Mouse (Mus musculus) liver, embryonic 14.5 days (tissue): Measurements from ENCODE around the gene Zfp629. TPM values are rescaled to one million over a fixed set of nuclear protein-coding genes. Genes with fewer than 3 reads are reported as not detected.

ENCODE experiments used
- ATAC-seq: fragments of 200-750 bp; cut with Nextera tagmentation; 2 replicates; pipeline ENCODE4 v1.8.0; 2017; ENCODE audit warnings: moderate number of reproducible peaks, mild to moderate bottlenecking, moderate library complexity; ENCODE audit not compliant: insufficient read depth
- DNase-seq, 3 experiments: peaks; one replicate each; pipeline ENCODE4 v3.0.0-alpha.2; 2012 to 2013; ENCODE audit warnings: low read depth in 3 of 3, low spot score in 3 of 3
- H3K27ac ChIP-seq: fragments of 300-500 bp; sonication (generic); 2 replicates; pipeline ENCODE4 v1.5.1; 2014; ENCODE audit warnings: moderate library complexity, mild to moderate bottlenecking, control low read depth, inconsistent platforms
- H3K27me3 ChIP-seq: fragments of 300-500 bp; sonication (generic); 2 replicates; pipeline ENCODE4 v1.6.1; 2014; ENCODE audit warnings: mild to moderate bottlenecking, low read length, moderate library complexity; ENCODE audit not compliant: control insufficient read depth, insufficient read depth
- H3K36me3 ChIP-seq: fragments of 300-500 bp; sonication (generic); replicated peaks from 2 replicates; pipeline ENCODE4 v1.6.1; 2014; ENCODE audit warnings: low read depth; ENCODE audit not compliant: control insufficient read depth, insufficient read depth
- H3K4me1 ChIP-seq, 2 experiments: fragments of 200-500 bp in 1 of 2; fragments of 300-500 bp in 1 of 2; sonication (generic) in 1 of 2; replicated peaks; 2 replicates each; pipeline ENCODE4 v1.6.1; 2012 to 2014; ENCODE audit warnings: antibody characterized with exemption in 1 of 2, inconsistent platforms in 1 of 2, low read length in 1 of 2; ENCODE audit not compliant: control insufficient read depth in 2 of 2, insufficient read depth in 2 of 2
- H3K4me2 ChIP-seq: fragments of 300-500 bp; sonication (generic); 2 replicates; pipeline ENCODE4 v1.6.1; 2014; ENCODE audit warnings: low read depth, mild to moderate bottlenecking, control low read depth, moderate library complexity
- H3K4me3 ChIP-seq, 2 experiments: fragments of 200-500 bp in 1 of 2; fragments of 300-500 bp in 1 of 2; sonication (generic) in 1 of 2; 2 replicates each; pipeline ENCODE4 v1.5.1; 2012 to 2014; ENCODE audit warnings: low read depth in 2 of 2, low read length in 2 of 2, mild to moderate bottlenecking in 2 of 2, control low read depth in 1 of 2, inconsistent platforms in 1 of 2, moderate library complexity in 1 of 2; ENCODE audit not compliant: insufficient read depth in 1 of 2
- H3K9ac ChIP-seq: fragments of 300-500 bp; sonication (generic); replicated peaks from 2 replicates; pipeline ENCODE4 v1.6.1; 2014; ENCODE audit warnings: mild to moderate bottlenecking, control low read depth, moderate library complexity
- H3K9me3 ChIP-seq: fragments of 300-500 bp; sonication (generic); 2 replicates; pipeline ENCODE4 v1.6.1; 2016; ENCODE audit warnings: low read length, mixed read lengths; ENCODE audit not compliant: control insufficient read depth
- CTCF ChIP-seq: IDR thresholded peaks from 2 replicates; pipeline ENCODE4 v1.5.1; 2016; ENCODE audit warnings: antibody characterized with exemption, low read depth, control low read depth
- EP300 ChIP-seq: IDR thresholded peaks from 2 replicates; pipeline ENCODE4 v1.6.1; 2016; ENCODE audit warnings: antibody characterized with exemption, low read depth
- WGBS: fragments of 180-500 bp; shearing (Covaris S2); extraction: QIAGEN DNeasy Blood & Tissue Kit; methylation state at CpG from one replicate; pipeline ENCODE4 v1.1.7; 2014; ENCODE audit not compliant: insufficient replicate concordance; 5-methylcytosine and 5-hydroxymethylcytosine counted together
- polyA plus RNA-seq, 2 experiments: library from polyadenylated mRNA; depleted of rRNA in 1 of 2; stranded (reverse) in 1 of 2; unstranded in 1 of 2; fragments of >200 nt; fragmentation: Nextera tagmentation in 1 of 2; extraction: Ambion mirVana in 1 of 2; gene quantifications; 2 replicates each; pipeline versions ENCODE4 v1.2.1 to v1.2.3; 2012 to 2014

The Zfp629 gene
- polyA plus RNA-seq, 2 experiments: 1.4 to 1.9 TPM

DNA sequence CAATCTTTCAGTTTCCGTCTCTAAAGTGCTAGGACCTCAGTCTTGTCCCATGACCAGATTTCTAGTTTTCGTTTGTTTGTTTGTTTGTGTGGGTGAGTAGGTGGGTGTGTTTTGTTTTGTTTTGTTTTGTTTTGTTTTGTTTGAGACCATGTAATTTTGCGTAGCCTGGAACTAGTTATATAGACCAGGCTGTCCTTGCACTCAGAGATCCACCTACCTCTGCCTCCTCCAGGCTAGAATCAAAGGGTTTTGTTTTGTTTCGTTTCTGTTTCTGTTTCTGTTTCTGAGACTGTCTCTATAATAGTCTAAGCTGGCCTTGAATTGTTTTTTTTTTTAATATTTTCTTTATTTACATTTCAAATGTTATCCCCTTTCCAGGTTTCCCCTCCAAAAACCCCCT, 30.8 kb upstream of the Zfp629 start:
- TF ChIP-seq EP300 (no peak), CTCF (no peak)

GRCm38 (mm10) chr7:127642254-127642653, 26.7 kb upstream of the Zfp629 start:
- H3K9ac ChIP-seq: no peak overlapping the region
- DNase-seq (no peak), ATAC-seq (no peak)
- H3K4me3 ChIP-seq: no peak overlapping the region
- H3K4me2 ChIP-seq: no peak overlapping the region
- H3K27ac ChIP-seq: no peak overlapping the region
- TF ChIP-seq CTCF: no peak
- TF ChIP-seq EP300: no peak
- no peaks in the 10 kb centered on the region for H3K4me1 ChIP-seq
- H3K36me3 ChIP-seq: no peaks in the 10 kb centered on the region
- WGBS: 55% methylated on average over 4 of the region's 4 CpGs
- H3K9me3 ChIP-seq: no peaks in the 10 kb centered on the region
- H3K27me3 ChIP-seq: peaks cover 11% of the 10 kb centered on the region

More for the DNA sequence above, 30.8 kb upstream of the Zfp629 start:
- ATAC-seq: no peak
- H3K4me3 ChIP-seq: no peak overlapping the region
- no peaks in the 10 kb centered on the region for H3K9me3 ChIP-seq
- no peak overlapping the region for H3K9ac ChIP-seq
- no peak overlapping the region for H3K4me2 ChIP-seq
- no peaks in the 10 kb centered on the region for H3K4me1 ChIP-seq
- no peak overlapping the region for H3K27ac ChIP-seq
- H3K36me3 ChIP-seq: no peaks in the 10 kb centered on the region
- WGBS: 66% methylated on average over 4 of the region's 4 CpGs
- no peak for DNase-seq
- no peaks in the 10 kb centered on the region for H3K27me3 ChIP-seq

DNA sequence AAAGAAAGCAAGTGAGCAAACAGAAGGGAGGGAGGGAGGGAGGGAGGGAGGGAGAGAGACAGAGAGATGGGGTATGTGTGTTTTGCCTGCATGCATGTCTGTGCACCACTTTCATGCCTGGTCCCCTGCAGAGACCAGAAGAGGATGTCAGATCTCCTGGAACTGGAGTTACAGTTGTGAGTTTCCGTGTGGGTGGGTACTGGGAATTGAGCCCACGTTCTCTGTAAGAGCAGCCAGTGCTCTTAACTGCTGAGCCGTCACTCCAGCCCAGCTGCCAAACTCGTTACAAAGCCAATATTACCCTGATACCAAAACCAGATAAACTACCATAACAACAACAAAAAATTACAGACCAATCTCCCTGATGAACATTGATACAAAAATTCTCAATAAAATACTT, 25.7 kb upstream of the Zfp629 start:
- no peaks in the 10 kb centered on the region for H3K36me3 ChIP-seq
- no peaks in the 10 kb centered on the region for H3K4me1 ChIP-seq
- no peak overlapping the region for H3K4me3 ChIP-seq
- DNase-seq: no peak
- no peaks in the 10 kb centered on the region for H3K9me3 ChIP-seq
- peaks cover 20% of the 10 kb centered on the region for H3K27me3 ChIP-seq
- ATAC-seq: no peak
- TF ChIP-seq CTCF: no peak
- TF ChIP-seq EP300: no peak
- 29% methylated on average over 4 of the region's 4 CpGs for WGBS
- H3K27ac ChIP-seq: no peak overlapping the region
- no peak overlapping the region for H3K4me2 ChIP-seq
- no peak overlapping the region for H3K9ac ChIP-seq

DNA sequence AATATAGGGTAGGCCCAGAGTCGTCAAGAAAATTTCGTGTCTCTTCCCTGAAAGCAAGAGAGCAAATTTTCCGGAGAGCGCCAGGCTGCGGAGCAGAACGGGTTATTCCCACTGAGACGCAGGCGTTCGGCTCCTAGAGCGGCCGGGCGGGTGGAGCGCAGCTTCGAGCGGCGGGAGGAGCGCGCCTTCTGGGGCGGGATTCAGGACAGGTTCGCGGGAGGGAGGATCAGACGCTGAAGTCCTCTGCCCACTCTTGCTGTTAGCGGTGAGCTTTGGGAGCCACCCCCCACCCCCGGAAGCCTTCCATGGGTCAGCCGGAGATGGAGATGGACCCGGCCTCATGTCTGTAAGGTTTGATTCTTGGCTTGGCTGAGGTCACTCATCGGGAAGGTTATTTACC, 21.4 kb upstream of the Zfp629 start:
- H3K27me3 ChIP-seq: peaks cover 28% of the 10 kb centered on the region
- no peaks in the 10 kb centered on the region for H3K9me3 ChIP-seq
- H3K4me2 ChIP-seq: peak overlapping the region; percentile 47
- no peaks in the 10 kb centered on the region for H3K36me3 ChIP-seq
- no peaks in the 10 kb centered on the region for H3K4me1 ChIP-seq
- TF ChIP-seq CTCF: no peak
- TF ChIP-seq EP300: no peak
- H3K4me3 ChIP-seq: peak overlapping the region; percentile 31 to 50
- H3K27ac ChIP-seq: no peak overlapping the region
- H3K9ac ChIP-seq: no peak overlapping the region
- ATAC-seq (no peak), DNase-seq (no peak)
- 2% methylated on average over 27 of the region's 27 CpGs for WGBS

DNA sequence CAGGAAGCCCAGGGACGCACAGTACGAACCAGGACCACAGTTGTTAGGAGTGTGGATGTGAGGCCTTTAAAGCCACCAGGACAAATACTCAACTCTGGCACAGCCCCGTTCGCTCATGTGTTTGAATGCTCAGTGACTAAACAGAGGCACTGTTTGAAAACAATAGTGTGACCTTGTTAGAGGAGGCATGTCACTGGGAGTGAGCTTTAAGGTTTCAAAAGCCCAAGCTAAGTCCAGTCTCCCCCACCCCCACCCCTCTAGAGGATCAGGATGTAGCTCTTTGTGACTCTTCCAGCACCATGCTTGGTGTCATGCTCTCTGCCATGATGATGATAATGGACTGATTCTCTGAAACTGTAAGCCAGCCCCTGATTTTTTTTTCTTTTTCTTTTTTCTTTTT, 15.8 kb upstream of the Zfp629 start:
- Histone ChIP-seq H3K9ac (no peak overlapping the region), H3K4me3 (no peak overlapping the region), H3K9me3 (no peaks in the 10 kb centered on the region), H3K36me3 (no peaks in the 10 kb centered on the region), H3K4me1 (peaks cover 11 to 17% of the 10 kb centered on the region in 2 experiments), H3K27ac (no peak overlapping the region), H3K4me2 (no peak overlapping the region), H3K27me3 (peaks cover 9% of the 10 kb centered on the region)
- DNase-seq: no peak
- 71% methylated on average over 4 of the region's 4 CpGs for WGBS
- ATAC-seq: no peak
- TF ChIP-seq CTCF: no peak
- no peak for TF ChIP-seq EP300

- no peak for DNase-seq
- Histone ChIP-seq H3K9ac (no peak overlapping the region), H3K27ac (no peak overlapping the region), H3K36me3 (no peaks in the 10 kb centered on the region), H3K27me3 (no peaks in the 10 kb centered on the region), H3K4me1 (peaks cover 15 to 22% of the 10 kb centered on the region in 2 experiments), H3K4me3 (no peak overlapping the region), H3K9me3 (no peaks in the 10 kb centered on the region), H3K4me2 (no peak overlapping the region)
- TF ChIP-seq EP300 (no peak), CTCF (no peak)
- WGBS: 63% methylated on average over 5 of the region's 5 CpGs
- ATAC-seq: no peak
Measured at GRCm38 (mm10) chr7:127628646-127629045, 13.0 kb upstream of the Zfp629 start.
